Mouse (Mus musculus): ENCODE results near the gene Fam184b.

DNA sequence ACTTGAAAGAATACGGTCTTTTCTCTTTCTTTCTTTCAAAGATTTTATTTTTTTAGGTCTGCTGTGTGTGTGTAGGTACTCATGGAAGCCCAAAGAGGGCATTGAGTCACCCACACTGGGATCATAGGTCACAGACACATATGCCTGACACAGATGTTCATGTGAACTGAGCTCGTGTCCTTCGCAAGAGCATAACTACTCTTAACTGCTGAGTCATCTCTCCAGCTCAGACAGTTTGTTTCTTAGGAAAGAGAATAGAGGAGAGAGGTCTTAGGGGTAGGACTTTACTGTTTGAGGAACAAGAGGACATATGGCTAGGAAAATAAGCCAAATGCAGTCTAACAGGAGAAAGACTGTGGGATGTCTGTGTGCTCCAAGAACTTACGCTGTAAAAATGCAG lies 49.7 kb upstream of the Fam184b start:
- TF ChIP-seq POLR2A (IDR thresholded peaks at IDR 0.05; ENCODE audit: control insufficient read depth, extremely low read depth, insufficient read depth, low read length, poor library complexity), result no peak
- no peak for TF ChIP-seq CTCF (IDR thresholded peaks at IDR 0.05; ENCODE audit: borderline replicate concordance, control insufficient read depth, extremely low read depth, insufficient read depth, low read length, poor library complexity)
